Mouse (Mus musculus) layer of hippocampus, adult 18-20 months (tissue): Measurements from ENCODE around the gene Cemip2. TPM values are rescaled to one million over a fixed set of nuclear protein-coding genes. Genes with fewer than 3 reads are reported as not detected.
A peak's percentile ranks its signal among the peaks of the same experiment; 100 is the strongest.

Experiments
- DNase-seq, 2 experiments: peaks; one replicate each; pipeline ENCODE4 v3.0.0; 2022; ENCODE audit warnings: low spot score in 2 of 2
- total RNA-seq, 2 experiments: library from RNA; stranded (reverse); gene quantifications; 2 replicates each; pipeline ENCODE4 v1.2.3; 2021

Cemip2 gene
- total RNA-seq, 2 experiments from 2014 or later = 10.3 to 11.0 TPM

GRCm38 (mm10) chr19:21777171-21777731, 891 bp upstream of the Cemip2 start:
- DNase-seq = no peak

- no peak for DNase-seq
Observed at GRCm38 (mm10) chr19:21779106-21779505, 964 bp downstream of the Cemip2 start.

GRCm38 (mm10) chr19:21780663-21781062, 2.5 kb downstream of the Cemip2 start:
- DNase-seq = no peak

- peak in 1 of 2 experiments; percentile 28 for DNase-seq
Observed at GRCm38 (mm10) chr19:21781066-21781786, 3.1 kb downstream of the Cemip2 start.

GRCm38 (mm10) chr19:21781787-21782432, 3.8 kb downstream of the Cemip2 start:
- no peak for DNase-seq

GRCm38 (mm10) chr19:21783717-21784116, 5.6 kb downstream of the Cemip2 start:
- no peak for DNase-seq

- no peak for DNase-seq
Observed at GRCm38 (mm10) chr19:21784331-21785131, 6.4 kb downstream of the Cemip2 start.

- no peak for DNase-seq
Observed at GRCm38 (mm10) chr19:21785132-21785528, 7.0 kb downstream of the Cemip2 start.

- DNase-seq = peak in 1 of 2 experiments; percentile 68
Observed at GRCm38 (mm10) chr19:21787004-21787480, 8.9 kb downstream of the Cemip2 start.

GRCm38 (mm10) chr19:21788999-21789398, 10.9 kb downstream of the Cemip2 start:
- DNase-seq = no peak

- DNase-seq = no peak
Observed at GRCm38 (mm10) chr19:21789676-21790075, 11.5 kb downstream of the Cemip2 start.

GRCm38 (mm10) chr19:21791386-21791785, 13.2 kb downstream of the Cemip2 start:
- DNase-seq = no peak

- DNase-seq = no peak
Observed at GRCm38 (mm10) chr19:21791826-21792225, 13.7 kb downstream of the Cemip2 start.

- DNase-seq = no peak
Observed at GRCm38 (mm10) chr19:21792587-21793175, 14.5 kb downstream of the Cemip2 start.

GRCm38 (mm10) chr19:21794569-21794968, 16.4 kb downstream of the Cemip2 start:
- no peak for DNase-seq

GRCm38 (mm10) chr19:21796333-21796732, 18.2 kb downstream of the Cemip2 start:
- DNase-seq = no peak

- no peak for DNase-seq
Observed at GRCm38 (mm10) chr19:21798700-21799099, 20.6 kb downstream of the Cemip2 start.

- no peak for DNase-seq
Observed at GRCm38 (mm10) chr19:21799410-21800373, 21.6 kb downstream of the Cemip2 start.

- DNase-seq = no peak
Observed at GRCm38 (mm10) chr19:21804488-21804887, 26.3 kb downstream of the Cemip2 start.

- DNase-seq = peak; percentile 26 to 56
Observed at GRCm38 (mm10) chr19:21805305-21805704, 27.2 kb downstream of the Cemip2 start.
